Mouse (Mus musculus) midbrain, embryonic 15.5 days (tissue): ENCODE measurements around the gene Taok3. TPM values are rescaled to one million over a fixed set of nuclear protein-coding genes. Genes with fewer than 3 reads are reported as not detected.

ENCODE experiments used
- ATAC-seq: fragments of 200-750 bp; cut with Nextera tagmentation; replicated peaks from 2 replicates; pipeline ENCODE4 v1.8.0; 2017; ENCODE audit warnings: moderate TSS enrichment
- H3K27ac ChIP-seq: fragments of 300-500 bp; sonication (generic); 2 replicates; pipeline ENCODE4 v1.5.1; 2015; ENCODE audit warnings: mild to moderate bottlenecking, inconsistent platforms
- H3K27me3 ChIP-seq: fragments of 300-500 bp; sonication (generic); replicated peaks from 2 replicates; pipeline ENCODE4 v1.6.1; 2015; ENCODE audit warnings: inconsistent platforms
- H3K36me3 ChIP-seq: fragments of 300-500 bp; sonication (generic); replicated peaks from 2 replicates; pipeline ENCODE4 v1.6.1; 2015; ENCODE audit warnings: inconsistent platforms
- H3K4me1 ChIP-seq: fragments of 300-500 bp; sonication (generic); 2 replicates; pipeline ENCODE4 v1.6.1; 2015; ENCODE audit warnings: inconsistent platforms
- H3K4me2 ChIP-seq: fragments of 300-500 bp; sonication (generic); 2 replicates; pipeline ENCODE4 v1.6.1; 2015; ENCODE audit warnings: inconsistent platforms, mild to moderate bottlenecking, moderate library complexity
- H3K4me3 ChIP-seq: fragments of 300-500 bp; sonication (generic); 2 replicates; pipeline ENCODE4 v1.5.1; 2015; ENCODE audit warnings: mild to moderate bottlenecking, inconsistent platforms
- H3K9ac ChIP-seq: fragments of 300-500 bp; sonication (generic); 2 replicates; pipeline ENCODE4 v1.6.1; 2015; ENCODE audit warnings: mild to moderate bottlenecking, inconsistent platforms
- H3K9me3 ChIP-seq: fragments of 300-500 bp; sonication (generic); 2 replicates; pipeline ENCODE4 v1.6.1; 2016; ENCODE audit warnings: inconsistent platforms
- WGBS: fragments of 180-500 bp; shearing (Covaris S2); methylation state at CpG from one replicate; pipeline ENCODE4 v1.1.7; 2015; ENCODE audit warnings: mixed read lengths; 5-methylcytosine and 5-hydroxymethylcytosine counted together
- polyA plus RNA-seq: library from polyadenylated mRNA; unstranded; fragments of >200 nt; fragmentation: Nextera tagmentation; extraction: Ambion mirVana; gene quantifications from 2 replicates; pipeline ENCODE4 v1.2.1, GENCODE M21; 2015

Gene Taok3
- polyA plus RNA-seq, 1 experiment from 2014 or later: 59.2 TPM

DNA sequence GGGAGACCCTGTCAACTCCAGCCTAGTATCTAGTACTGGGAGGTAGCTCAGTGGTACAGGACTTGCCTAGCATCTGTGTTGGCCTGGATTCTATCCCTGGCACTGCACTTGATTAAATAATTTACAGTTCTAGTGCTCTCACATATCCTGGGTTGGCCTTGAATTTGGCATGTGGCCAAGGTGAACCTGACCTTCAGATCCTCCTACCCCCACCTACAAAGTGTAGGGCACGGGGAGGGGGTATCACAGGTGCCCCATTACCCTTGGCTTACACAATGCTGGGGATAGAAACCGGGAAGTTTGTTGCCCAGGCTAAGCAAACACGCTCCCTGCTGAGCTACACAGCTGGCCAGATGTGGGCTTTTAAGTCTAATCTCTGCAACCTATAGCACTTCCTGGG, 183.0 kb downstream of the Taok3 start:
- Histone ChIP-seq H3K27me3 (no peaks in the 10 kb centered on the region), H3K9ac (no peak overlapping the region), H3K36me3 (no peaks in the 10 kb centered on the region), H3K9me3 (no peaks in the 10 kb centered on the region), H3K27ac (no peak overlapping the region), H3K4me2 (no peak overlapping the region), H3K4me1 (no peaks in the 10 kb centered on the region), H3K4me3 (no peak overlapping the region)
- WGBS: 73% methylated on average over 3 of the region's 3 CpGs
- no peak for ATAC-seq

DNA sequence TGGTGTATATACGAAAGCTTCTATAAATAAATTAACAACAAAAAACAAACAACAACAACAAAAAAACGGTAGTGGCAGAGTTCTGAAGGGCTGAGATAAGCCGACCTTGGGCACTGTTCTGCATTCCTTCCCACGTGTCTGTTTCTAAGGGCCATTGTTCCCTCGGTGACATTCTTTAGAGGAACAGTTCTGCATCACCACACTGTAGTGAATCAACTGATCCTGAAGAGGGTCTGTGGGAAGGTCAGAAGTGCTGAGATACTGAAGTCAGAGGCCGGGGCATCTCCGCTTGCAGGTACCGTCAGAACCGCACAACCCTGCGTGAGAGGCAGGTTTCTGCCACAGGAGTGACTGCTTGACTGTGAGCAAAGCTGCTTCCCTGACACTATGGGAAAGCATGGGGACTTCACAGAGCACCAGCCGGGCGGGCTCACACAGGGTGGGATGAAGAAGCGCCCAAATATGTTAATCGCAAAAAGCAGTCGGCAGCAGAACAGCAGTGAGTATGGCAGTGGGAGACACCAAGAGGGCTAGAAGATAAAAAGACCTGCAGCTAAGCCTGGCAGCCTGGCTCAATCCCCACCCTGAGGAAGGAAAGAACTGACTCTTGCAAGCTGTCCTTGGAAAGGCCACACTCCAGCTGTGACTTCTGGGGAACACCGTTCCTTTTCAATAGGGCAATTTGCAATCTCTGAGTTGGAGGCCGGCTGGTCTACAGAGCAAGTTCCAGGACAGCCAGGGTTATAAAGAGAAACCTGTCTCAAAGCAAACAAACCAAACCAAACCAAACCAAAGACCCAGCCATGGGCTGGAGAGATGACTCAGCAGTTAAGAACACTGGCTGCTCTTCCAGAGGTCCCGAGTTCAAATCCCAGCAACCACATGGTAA, 184.0 kb downstream of the Taok3 start:
- Histone ChIP-seq H3K27me3 (no peaks in the 10 kb centered on the region), H3K4me3 (no peak overlapping the region), H3K9ac (no peak overlapping the region), H3K4me2 (no peak overlapping the region), H3K36me3 (no peaks in the 10 kb centered on the region), H3K9me3 (no peaks in the 10 kb centered on the region), H3K27ac (no peak overlapping the region), H3K4me1 (no peaks in the 10 kb centered on the region)
- no peak for ATAC-seq
- WGBS: 33% methylated on average over 18 of the region's 18 CpGs

- no peak overlapping the region for H3K4me2 ChIP-seq
- ATAC-seq: no peak
- no peaks in the 10 kb centered on the region for H3K9me3 ChIP-seq
- WGBS: 74% methylated on average over 7 of the region's 7 CpGs
- H3K36me3 ChIP-seq: no peaks in the 10 kb centered on the region
- H3K4me3 ChIP-seq: no peak overlapping the region
- no peak overlapping the region for H3K9ac ChIP-seq
- no peaks in the 10 kb centered on the region for H3K27me3 ChIP-seq
- H3K27ac ChIP-seq: no peak overlapping the region
- no peaks in the 10 kb centered on the region for H3K4me1 ChIP-seq
Measured at GRCm38 (mm10) chr5:117304947-117305346, 185.0 kb downstream of the Taok3 start.

- Histone ChIP-seq H3K27ac (no peak overlapping the region), H3K9ac (no peak overlapping the region), H3K4me1 (no peaks in the 10 kb centered on the region), H3K4me3 (no peak overlapping the region), H3K9me3 (no peaks in the 10 kb centered on the region), H3K4me2 (no peak overlapping the region), H3K36me3 (no peaks in the 10 kb centered on the region), H3K27me3 (no peaks in the 10 kb centered on the region)
- no peak for ATAC-seq
- 89% methylated on average over 5 of the region's 5 CpGs for WGBS
Measured at GRCm38 (mm10) chr5:117305754-117306153, 185.8 kb downstream of the Taok3 start.

DNA sequence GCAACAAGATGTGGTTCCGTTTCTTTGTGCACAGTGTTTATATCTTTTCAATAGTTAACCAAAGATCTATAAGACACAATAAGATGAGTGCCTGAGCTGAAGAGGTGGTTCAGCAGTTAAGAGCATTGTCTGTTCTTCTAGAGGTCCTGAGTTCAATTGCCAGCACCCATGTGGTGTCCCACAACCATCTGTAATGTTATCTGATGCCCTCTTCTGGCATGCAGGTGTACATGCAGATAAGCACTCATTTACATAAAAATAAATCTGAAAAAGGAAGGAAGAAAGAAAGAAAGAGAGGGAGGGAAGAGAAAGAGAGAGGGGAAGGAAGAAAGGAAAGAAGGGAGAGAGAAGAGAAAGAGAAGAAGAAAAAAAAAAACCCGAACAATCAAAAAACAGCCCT, 186.9 kb downstream of the Taok3 start:
- no peak overlapping the region for H3K4me3 ChIP-seq

GRCm38 (mm10) chr5:117307699-117308098, 187.8 kb downstream of the Taok3 start:
- H3K36me3 ChIP-seq: no peaks in the 10 kb centered on the region
- no peaks in the 10 kb centered on the region for H3K27me3 ChIP-seq
- no peak for ATAC-seq
- WGBS: 34% methylated on average over 11 of the region's 11 CpGs
- H3K9ac ChIP-seq: no peak overlapping the region
- no peak overlapping the region for H3K27ac ChIP-seq
- H3K4me1 ChIP-seq: no peaks in the 10 kb centered on the region
- no peak overlapping the region for H3K4me3 ChIP-seq
- no peaks in the 10 kb centered on the region for H3K9me3 ChIP-seq
- H3K4me2 ChIP-seq: no peak overlapping the region

More for the DNA sequence above, 186.9 kb downstream of the Taok3 start:
- ATAC-seq: no peak
- WGBS: 96% methylated on average over 2 of the region's 2 CpGs
- Histone ChIP-seq H3K9ac (no peak overlapping the region), H3K27me3 (no peaks in the 10 kb centered on the region), H3K36me3 (no peaks in the 10 kb centered on the region), H3K4me2 (no peak overlapping the region), H3K4me1 (no peaks in the 10 kb centered on the region), H3K9me3 (no peaks in the 10 kb centered on the region), H3K27ac (no peak overlapping the region)

- ATAC-seq: no peak
- H3K4me1 ChIP-seq: peaks cover 7% of the 10 kb centered on the region; the same call in 1 of the 2 replicates
- H3K9ac ChIP-seq: no peak overlapping the region
- H3K27ac ChIP-seq: no peak overlapping the region
- peak overlapping the region; percentile 20; the same call in 1 of the 2 replicates for H3K4me2 ChIP-seq
- no peak overlapping the region for H3K4me3 ChIP-seq
- no peaks in the 10 kb centered on the region for H3K36me3 ChIP-seq
- 29% methylated on average over 14 of the region's 14 CpGs for WGBS
- no peaks in the 10 kb centered on the region for H3K9me3 ChIP-seq
- H3K27me3 ChIP-seq: peaks cover 5% of the 10 kb centered on the region; the same call in 1 of the 2 replicates
Measured at GRCm38 (mm10) chr5:117313420-117313819, 193.5 kb downstream of the Taok3 start.

DNA sequence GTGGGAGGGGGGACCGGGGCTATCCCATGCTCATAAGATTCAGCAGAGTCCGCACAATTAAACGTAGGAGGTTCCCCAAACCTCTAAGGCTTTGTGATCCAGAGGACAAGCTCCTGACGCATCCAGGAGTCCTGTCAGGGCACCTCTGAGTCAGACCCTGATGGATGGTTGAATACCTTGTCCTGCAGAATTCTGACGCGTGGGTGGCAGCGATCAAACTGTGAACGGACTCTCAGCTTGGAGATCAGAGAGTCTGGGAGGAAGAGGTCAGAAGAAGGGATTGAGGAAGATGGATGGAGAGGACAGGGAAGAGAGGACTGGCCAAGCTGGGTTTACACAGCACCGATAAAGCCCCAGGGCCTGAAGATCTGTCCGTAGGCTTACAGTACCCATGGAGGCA, 194.0 kb downstream of the Taok3 start:
- Histone ChIP-seq H3K27ac (no peak overlapping the region), H3K9ac (no peak overlapping the region), H3K4me2 (peak overlapping the region; percentile 20; the same call in 1 of the 2 replicates), H3K9me3 (no peaks in the 10 kb centered on the region), H3K36me3 (no peaks in the 10 kb centered on the region), H3K4me1 (peaks cover 12% of the 10 kb centered on the region; the same call in 1 of the 2 replicates), H3K4me3 (no peak overlapping the region), H3K27me3 (peaks cover 5% of the 10 kb centered on the region; the same call in 1 of the 2 replicates)
- WGBS: 40% methylated on average over 10 of the region's 10 CpGs
- ATAC-seq: no peak

DNA sequence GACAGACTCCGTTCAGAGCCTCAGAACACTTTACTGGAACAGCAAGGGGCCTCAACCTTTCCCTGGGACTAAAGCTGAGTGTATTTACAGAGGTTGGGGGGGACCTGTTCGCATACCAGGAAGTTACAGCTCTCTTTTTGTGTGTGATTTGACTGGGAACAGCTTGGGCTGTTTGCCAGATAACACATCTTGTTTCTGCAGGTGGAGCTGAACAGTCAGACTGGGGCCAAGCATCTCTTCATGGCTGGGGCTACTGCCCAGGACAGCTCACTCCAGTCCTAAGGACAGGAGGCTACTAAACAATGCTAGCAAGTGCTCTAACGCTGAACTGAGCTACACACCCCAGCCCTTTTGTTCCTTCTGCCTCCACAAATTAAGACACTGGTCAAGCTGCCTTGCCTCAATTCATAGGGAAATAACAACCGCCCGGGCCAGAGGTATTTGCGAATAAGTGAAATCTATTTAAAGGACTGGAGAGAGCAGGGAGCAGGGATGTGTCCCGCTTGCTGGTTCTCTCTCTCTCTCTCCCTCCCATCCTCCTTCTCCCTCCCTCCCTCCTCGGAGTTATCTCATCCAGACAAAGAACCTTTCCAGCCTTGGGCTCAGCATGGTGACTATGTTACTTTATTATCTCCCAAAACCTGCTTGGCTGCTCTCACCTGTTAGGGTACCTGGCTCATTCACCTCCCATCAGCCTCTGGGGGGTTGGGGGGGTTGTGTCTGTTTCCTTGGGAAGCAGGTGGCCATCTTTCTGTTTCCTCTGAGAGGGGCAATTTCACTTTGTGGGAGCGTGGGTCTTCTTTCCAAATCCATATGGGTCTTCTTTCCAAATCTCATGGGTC, 194.9 kb downstream of the Taok3 start:
- H3K4me2 ChIP-seq: no peak overlapping the region

GRCm38 (mm10) chr5:117318741-117319629, 199.1 kb downstream of the Taok3 start, which contains the start of gene Vsig10:
Gene Vsig10 (plus strand): TSS chr5:117319083.
- H3K27ac ChIP-seq: 0 out of 2 replicates have a peak within 1 kb of the TSS, but pooled peaks have one; percentile 7
- H3K9ac ChIP-seq: peak within 1 kb of the TSS; percentile 47

More for the DNA sequence above, 194.9 kb downstream of the Taok3 start:
- no peak for ATAC-seq
- Histone ChIP-seq H3K4me1 (peaks cover 21% of the 10 kb centered on the region; the same call in 1 of the 2 replicates), H3K4me3 (no peak overlapping the region), H3K9me3 (no peaks in the 10 kb centered on the region), H3K27ac (no peak overlapping the region), H3K36me3 (no peaks in the 10 kb centered on the region), H3K9ac (no peak overlapping the region), H3K27me3 (peaks cover 5% of the 10 kb centered on the region)
- 16% methylated on average over 9 of the region's 9 CpGs for WGBS

DNA sequence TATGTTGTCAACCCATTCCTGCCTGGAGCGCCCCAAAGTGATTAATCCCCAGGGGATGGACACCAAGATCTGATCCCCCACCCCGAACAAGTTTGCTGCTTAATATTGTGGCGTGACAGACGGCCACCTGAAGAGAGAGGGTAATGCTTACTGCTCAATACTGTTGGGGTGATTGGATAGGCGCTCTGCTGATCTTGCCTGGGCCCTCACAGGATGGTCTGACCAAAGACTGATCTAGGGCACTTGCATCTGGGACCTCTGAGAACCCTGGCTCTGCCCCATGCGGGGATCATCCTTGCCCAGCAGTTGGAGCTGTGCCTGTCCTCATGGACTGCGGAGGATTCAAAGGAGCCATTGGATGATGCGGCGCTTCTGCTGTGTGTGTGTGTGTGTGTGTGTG, 203.8 kb downstream of the Taok3 start:
- no peak overlapping the region for H3K4me2 ChIP-seq
- no peak overlapping the region for H3K27ac ChIP-seq
- H3K36me3 ChIP-seq: no peaks in the 10 kb centered on the region
- no peak overlapping the region for H3K9ac ChIP-seq
- no peak for ATAC-seq
- 86% methylated on average over 9 of the region's 9 CpGs for WGBS
- H3K27me3 ChIP-seq: peaks cover 14% of the 10 kb centered on the region
- H3K4me3 ChIP-seq: no peak overlapping the region
- H3K9me3 ChIP-seq: no peaks in the 10 kb centered on the region
- H3K4me1 ChIP-seq: peaks cover 12% of the 10 kb centered on the region; the same call in 1 of the 2 replicates

More at GRCm38 (mm10) chr5:117318741-117319629, 199.1 kb downstream of the Taok3 start, which contains the start of gene Vsig10:
- WGBS: under 1% methylated on average over 81 of the region's 81 CpGs
- no peaks in the 10 kb centered on the region for H3K36me3 ChIP-seq
- H3K4me3 ChIP-seq: peak within 1 kb of the TSS; percentile 52
- H3K4me1 ChIP-seq: peaks cover 23% of the 10 kb centered on the region; the same call in 1 of the 2 replicates
- peaks cover 19% of the 10 kb centered on the region for H3K27me3 ChIP-seq
- H3K9me3 ChIP-seq: no peaks in the 10 kb centered on the region
- peak; percentile 69; the same call in 1 of the 2 replicates for ATAC-seq
- peak within 1 kb of the TSS; percentile 96 for H3K4me2 ChIP-seq
